Comparison of ENCODE assay signal across 10 mouse cellular contexts in genomic region chr7:80864831-80865230, GRCm38 (mm10). TPM values are rescaled to one million over a fixed set of nuclear protein-coding genes. Genes with fewer than 3 reads are reported as not detected.
A peak's percentile ranks its signal among the peaks of the same experiment; 100 is the strongest.
DNase-seq lines count a peak whose midpoint lies in the region; ATAC-seq and TF ChIP-seq lines count a peak whose summit lies in the region.
"Had no signal": no experiment of that assay in that cellular context is flagged by ENCODE, and none has a peak within 500 bp of the region (broad histone marks: within the 10 kb centered on the region; RNA-seq: fewer than 3 reads in every experiment).

No protein-coding gene starts in this region.

- peaks cover 62% of the 10 kb centered on the region for H3K36me3 ChIP-seq in heart, embryonic 12.5 days
- H3K36me3 ChIP-seq in small intestine, adult 2 months (ENCODE audit: control insufficient read depth, insufficient read depth, low read length), result no peaks in the 10 kb centered on the region

- peaks cover 52% of the 10 kb centered on the region for H3K4me1 ChIP-seq in heart, embryonic 12.5 days (replicated peaks)
- H3K4me1 ChIP-seq in small intestine, adult 2 months (ENCODE audit: control insufficient read depth, insufficient read depth, insufficient read length, low read length), result peaks cover 15% of the 10 kb centered on the region

- 0 out of 2 replicates have a peak, but pooled peaks have one; percentile 12 for ATAC-seq in heart, embryonic 12.5 days (ENCODE audit: insufficient number of reproducible peaks, low FRiP score)

- no peak; the same call in 1 of the 2 replicates for TF ChIP-seq POLR2A in small intestine, adult 2 months (IDR thresholded peaks at IDR 0.05; ENCODE audit: low read depth, low read length)

- H3K9me3 ChIP-seq in heart, embryonic 12.5 days (replicated peaks), result no peaks in the 10 kb centered on the region
- H3K9me3 ChIP-seq: embryonic facial prominence, embryonic 12.5 days; limb, embryonic 13.5 days had no signal

- no peak overlapping the region for H3K4me3 ChIP-seq in heart, embryonic 12.5 days
- no peak overlapping the region for H3K4me3 ChIP-seq in small intestine, adult 2 months (ENCODE audit: low read depth, low read length)
- no peak overlapping the region for H3K4me3 ChIP-seq in layer of hippocampus, adult 2 months
- H3K4me3 ChIP-seq: embryonic facial prominence, embryonic 12.5 days; limb, embryonic 13.5 days had no signal

- peak overlapping the region; percentile 30; the same call in 1 of the 2 replicates for H3K4me2 ChIP-seq in heart, embryonic 12.5 days
- H3K4me2 ChIP-seq: embryonic facial prominence, embryonic 12.5 days; limb, embryonic 13.5 days had no signal

- no peak for DNase-seq in heart, postnatal 4 days
- DNase-seq in T-cell, adult 2 months (ENCODE audit: low spot score), result peak; percentile 92
- peak; percentile 30 to 51 for DNase-seq in kidney, postnatal 4 days
- no peak for DNase-seq in urinary bladder, postnatal 36 days (ENCODE audit: low spot score in 2 of 2)
- DNase-seq in layer of hippocampus, adult 2 months (ENCODE audit: low spot score in 2 of 2), result no peak
- no peak for DNase-seq in gastrocnemius, postnatal 25 days

- H3K27me3 ChIP-seq in heart, embryonic 12.5 days (replicated peaks), result no peaks in the 10 kb centered on the region
- H3K27me3 ChIP-seq in small intestine, adult 2 months (ENCODE audit: control insufficient read depth, insufficient read depth, low read length), result no peaks in the 10 kb centered on the region
- H3K27me3 ChIP-seq: embryonic facial prominence, embryonic 12.5 days; limb, embryonic 13.5 days had no signal

- WGBS in heart, embryonic 12.5 days, result 53% methylated on average over 8 of the region's 8 CpGs
- WGBS in small intestine, adult 2 months, result 71% methylated on average over 8 of the region's 8 CpGs

- peak overlapping the region; percentile 50 for H3K27ac ChIP-seq in heart, embryonic 12.5 days (ENCODE audit: poor library complexity, severe bottlenecking)
- H3K27ac ChIP-seq in small intestine, adult 2 months (ENCODE audit: insufficient read depth, low read depth, low read length), result peak overlapping the region; percentile 46
- no peak overlapping the region for H3K27ac ChIP-seq in layer of hippocampus, adult 2 months
- H3K27ac ChIP-seq: embryonic facial prominence, embryonic 12.5 days; limb, embryonic 13.5 days had no signal

- 0 out of 2 replicates have a peak overlapping the region, but pooled peaks have one; percentile 4 for H3K9ac ChIP-seq in heart, embryonic 12.5 days
- H3K9ac ChIP-seq: embryonic facial prominence, embryonic 12.5 days; limb, embryonic 13.5 days had no signal

- TF ChIP-seq CTCF in small intestine, adult 2 months (IDR thresholded peaks at IDR 0.05; ENCODE audit: extremely low read depth, insufficient read length, insufficient replicate concordance, low read depth, low read length), result no peak
- TF ChIP-seq CTCF in layer of hippocampus, adult 2 months (conservative IDR thresholded peaks at IDR 0.05), result no peak

RNA-seq across cellular contexts. Expression of gene Zscan2, which starts 4.1 kb away (rescaled TPM):
- polyA plus RNA-seq in heart, embryonic 12.5 days (2016; fragmentation: Nextera tagmentation; extraction: Ambion mirVana), result 2.0 and 2.4 TPM in 2 replicates
- total RNA-seq in heart, postnatal 4 days (2021), result 1 to 10 TPM; 8.4 to 9.0 TPM
- 1.3 and 1.8 TPM in 2 replicates for polyA plus RNA-seq in small intestine, adult 2 months (2012; rRNA removed)
- total RNA-seq in layer of hippocampus, adult 2 months (2021), result 10 to 100 TPM; 15.1 to 17.4 TPM
- total RNA-seq in gastrocnemius, postnatal 25 days (2021), result 1 to 10 TPM; 1.5 to 1.6 TPM

RNA-seq across cellular contexts. Expression of gene Wdr73, which starts 36.2 kb away (rescaled TPM):
- 18.8 and 19.9 TPM in 2 replicates for polyA plus RNA-seq in heart, embryonic 12.5 days (2016; fragmentation: Nextera tagmentation; extraction: Ambion mirVana)
- total RNA-seq in heart, postnatal 4 days (2021), result 10 to 100 TPM in 1 of 2 experiments, 1 to 10 TPM in 1; 9.2 to 11.0 TPM
- 5.5 and 6.2 TPM in 2 replicates for polyA plus RNA-seq in small intestine, adult 2 months (2012; rRNA removed)
- total RNA-seq in layer of hippocampus, adult 2 months (2021), result 10 to 100 TPM; 31.2 to 33.3 TPM
- total RNA-seq in gastrocnemius, postnatal 25 days (2021), result 1 to 10 TPM; 3.1 to 4.2 TPM

RNA-seq across cellular contexts. Expression of gene Iqgap1, which starts 39.1 kb away (rescaled TPM):
- 41.3 and 42.0 TPM in 2 replicates for polyA plus RNA-seq in heart, embryonic 12.5 days (2016; fragmentation: Nextera tagmentation; extraction: Ambion mirVana)
- total RNA-seq in heart, postnatal 4 days (2021), result 10 to 100 TPM; 77.6 to 84.1 TPM
- polyA plus RNA-seq in small intestine, adult 2 months (2012; rRNA removed), result 16.5 and 28.9 TPM in 2 replicates
- total RNA-seq in layer of hippocampus, adult 2 months (2021), result 10 to 100 TPM; 19.4 to 21.6 TPM
- 10 to 100 TPM; 16.8 to 18.8 TPM for total RNA-seq in gastrocnemius, postnatal 25 days (2021)

RNA-seq across cellular contexts. Expression of gene Nmb, which starts 40.0 kb away (rescaled TPM):
- polyA plus RNA-seq in heart, embryonic 12.5 days (2016; fragmentation: Nextera tagmentation; extraction: Ambion mirVana), result 3.6 and 3.7 TPM in 2 replicates
- 1 to 10 TPM; 3.1 to 3.5 TPM for total RNA-seq in heart, postnatal 4 days (2021)
- 2.0 and 2.3 TPM in 2 replicates for polyA plus RNA-seq in small intestine, adult 2 months (2012; rRNA removed)
- total RNA-seq in layer of hippocampus, adult 2 months (2021), result 10 to 100 TPM; 10.7 to 13.7 TPM
- 1 to 10 TPM; 2.2 to 2.7 TPM for total RNA-seq in gastrocnemius, postnatal 25 days (2021)

Comparison
In these comparisons a context has a peak if more than half of its experiments do, and no peak if none do; other contexts are left out.
1. DNase-seq: peak in T-cell, adult 2 months (single experiment) and kidney, postnatal 4 days (2 of 2); none in heart, postnatal 4 days (single experiment), urinary bladder, postnatal 36 days (0 of 2), layer of hippocampus, adult 2 months (0 of 2) and gastrocnemius, postnatal 25 days (single experiment).